Mouse (Mus musculus) heart, postnatal 4 days (tissue): ENCODE data around the gene Dhcr7. TPM values are rescaled to one million over a fixed set of nuclear protein-coding genes. Genes with fewer than 3 reads are reported as not detected.

Source experiments
- DNase-seq: peaks from one replicate; pipeline ENCODE4 v3.0.0; 2021
- microRNA-seq, 2 experiments: library from miRNA; unstranded; fragments of <30 nt; microRNA quantifications; one replicate each; pipeline ENCODE4 v1.2.0; 2021 to 2022
- total RNA-seq, 2 experiments: library from RNA; stranded (reverse); gene quantifications; 2 replicates each; pipeline ENCODE4 v1.2.3; 2021

The Dhcr7 gene
- total RNA-seq, 2 experiments from 2014 or later: 15.7 to 17.5 TPM

- no peak for DNase-seq
Measured at GRCm38 (mm10) chr7:143833581-143834190, 10.7 kb downstream of the Dhcr7 start.

GRCm38 (mm10) chr7:143834316-143834715 lies 11.4 kb downstream of the Dhcr7 start:
- DNase-seq: no peak

GRCm38 (mm10) chr7:143834972-143835371 lies 12.0 kb downstream of the Dhcr7 start:
- no peak for DNase-seq

- DNase-seq: no peak
Measured at GRCm38 (mm10) chr7:143837705-143838358, 14.9 kb downstream of the Dhcr7 start.

GRCm38 (mm10) chr7:143840121-143840520 lies 17.2 kb downstream of the Dhcr7 start:
- DNase-seq: no peak

GRCm38 (mm10) chr7:143841301-143841700 lies 18.4 kb downstream of the Dhcr7 start:
- DNase-seq: no peak

- DNase-seq: no peak
Measured at GRCm38 (mm10) chr7:143848127-143848767, 25.3 kb downstream of the Dhcr7 start.

GRCm38 (mm10) chr7:143848768-143849482 lies 26.0 kb downstream of the Dhcr7 start:
- DNase-seq: no peak

- no peak for DNase-seq
Measured at GRCm38 (mm10) chr7:143866538-143866937, 43.6 kb downstream of the Dhcr7 start, which contains the start of gene Gm498. TSS of gene Gm498 (plus strand) at chr7:143866838.

GRCm38 (mm10) chr7:143868874-143869273 lies 45.9 kb downstream of the Dhcr7 start:
- no peak for DNase-seq

- no peak for DNase-seq
Measured at GRCm38 (mm10) chr7:143883717-143884116, 60.8 kb downstream of the Dhcr7 start.

- no peak for DNase-seq
Measured at GRCm38 (mm10) chr7:143891146-143891545, 68.2 kb downstream of the Dhcr7 start.

- no peak for DNase-seq
Measured at GRCm38 (mm10) chr7:143892361-143892760, 69.4 kb downstream of the Dhcr7 start.

Small RNA genes within 50 kb of the gene (microRNA-seq; reads per million reads assigned to microRNA genes)
- 0 reads per million in 2 experiments for gene Gm22064

Other genes starting within 250 kb of the Dhcr7 start
- 10 to 100 TPM; 24.5 to 27.1 TPM for gene Cars, start 223.1 kb upstream of the Dhcr7 start, total RNA-seq
- 1 to 10 TPM; 1.0 to 1.4 TPM for gene Tnfrsf26, start 194.4 kb upstream of the Dhcr7 start, total RNA-seq
- 1 to 10 TPM; 3.6 to 5.0 TPM for gene Tnfrsf22, start 173.5 kb upstream of the Dhcr7 start, total RNA-seq
- 1 to 10 TPM; 3.4 to 3.6 TPM for gene Tnfrsf23, start 137.3 kb upstream of the Dhcr7 start, total RNA-seq
- 10 to 100 TPM; 45.1 to 46.4 TPM for gene Osbpl5, start 66.2 kb upstream of the Dhcr7 start, total RNA-seq
- not detected for gene Mrgprg, start 56.2 kb upstream of the Dhcr7 start, total RNA-seq
- 1 to 10 TPM; 2.3 to 2.4 TPM for gene Mrgpre, start 38.6 kb upstream of the Dhcr7 start, total RNA-seq
- 1 to 10 TPM; 8.8 to 9.8 TPM for gene Nadsyn1, start 296 bp upstream of the Dhcr7 start, total RNA-seq
- gene Gm498, start 43.7 kb downstream of the Dhcr7 start, total RNA-seq: not detected
- under 1 TPM; 0.88 to 0.97 TPM for gene Shank2, start 178.8 kb downstream of the Dhcr7 start, total RNA-seq